Mouse (Mus musculus) MEL (cell line): Measurements from ENCODE around the gene Polr1a. TPM values are rescaled to one million over a fixed set of nuclear protein-coding genes. Genes with fewer than 3 reads are reported as not detected.

Experiments used
- DNase-seq: peaks from one replicate; pipeline ENCODE4 v3.0.0; 2011; ENCODE audit warnings: low read depth, low spot score
- H3K27ac ChIP-seq: 2 replicates; pipeline ENCODE4 v1.5.1; 2012; ENCODE audit warnings: low read depth, mild to moderate bottlenecking, control low read depth, low read length, moderate library complexity; ENCODE audit not compliant: control insufficient read depth
- H3K27me3 ChIP-seq, 2 experiments: fragments of 150-350 bp in 1 of 2; sonication (generic) in 1 of 2; 2 replicates each; pipeline ENCODE4 v1.6.1; 2012; ENCODE audit warnings: low read length in 2 of 2, mild to moderate bottlenecking in 2 of 2, improper control_type of control experiment in 1 of 2, moderate library complexity in 1 of 2; ENCODE audit not compliant: insufficient read depth in 2 of 2, control insufficient read depth in 1 of 2
- H3K36me3 ChIP-seq, 2 experiments: 2 replicates each; pipeline ENCODE4 v1.6.1; 2012 to 2014; ENCODE audit warnings: low read length in 2 of 2, improper control_type of control experiment in 1 of 2, inconsistent platforms in 1 of 2, mild to moderate bottlenecking in 1 of 2; ENCODE audit not compliant: insufficient read depth in 2 of 2, control insufficient read depth in 1 of 2
- H3K4me1 ChIP-seq, 2 experiments: fragments of 150-350 bp in 1 of 2; sonication (generic) in 1 of 2; 2 replicates each; pipeline ENCODE4 v1.6.1; 2012; ENCODE audit warnings: low read length in 2 of 2, improper control_type of control experiment in 1 of 2, mild to moderate bottlenecking in 1 of 2; ENCODE audit not compliant: insufficient read depth in 2 of 2, control insufficient read depth in 1 of 2
- H3K4me3 ChIP-seq, 2 experiments: fragments of 150-350 bp in 1 of 2; sonication (generic) in 1 of 2; 2 replicates each; pipeline ENCODE4 v1.5.1; 2012; ENCODE audit warnings: low read depth in 2 of 2, low read length in 2 of 2, mild to moderate bottlenecking in 2 of 2, moderate library complexity in 2 of 2, control low read depth in 1 of 2, improper control_type of control experiment in 1 of 2; ENCODE audit not compliant: control insufficient read depth in 1 of 2, insufficient read depth in 1 of 2
- H3K79me2 ChIP-seq: 2 replicates; pipeline ENCODE4 v1.6.1; 2012; ENCODE audit warnings: mild to moderate bottlenecking, low read length, moderate library complexity; ENCODE audit not compliant: control insufficient read depth, poor library complexity, insufficient read depth
- H3K9ac ChIP-seq: 2 replicates; pipeline ENCODE4 v1.6.1; 2012; ENCODE audit warnings: low read depth, mild to moderate bottlenecking, control low read depth, low read length, moderate library complexity; ENCODE audit not compliant: control insufficient read depth, poor library complexity, severe bottlenecking
- H3K9me3 ChIP-seq: fragments of 150-350 bp; sonication (generic); replicated peaks from 2 replicates; pipeline ENCODE4 v1.6.1; 2012; ENCODE audit warnings: mild to moderate bottlenecking, low read length, improper control_type of control experiment, moderate library complexity; ENCODE audit not compliant: insufficient read depth
- CHD1 ChIP-seq: IDR thresholded peaks from 2 replicates; pipeline ENCODE4 v1.6.1; 2012; ENCODE audit warnings: low read depth, mild to moderate bottlenecking, inconsistent platforms, low read length, improper control_type of control experiment
- CHD2 ChIP-seq: IDR thresholded peaks from 2 replicates; pipeline ENCODE4 v1.6.1; 2011; ENCODE audit warnings: low read length, improper control_type of control experiment
- CTCF ChIP-seq, 3 experiments: IDR thresholded peaks in 2 of 3; conservative IDR thresholded peaks in 1 of 3; 2 replicates each; pipeline ENCODE4 v1.5.1; 2011 to 2012; ENCODE audit warnings: low read length in 3 of 3, low read depth in 2 of 3, mild to moderate bottlenecking in 2 of 3, improper control_type of control experiment in 1 of 3, inconsistent platforms in 1 of 3, mixed read lengths in 1 of 3, moderate library complexity in 1 of 3; ENCODE audit not compliant: control insufficient read depth in 1 of 3, insufficient read depth in 1 of 3, poor library complexity in 1 of 3, severe bottlenecking in 1 of 3
- ELF1 ChIP-seq: IDR thresholded peaks from 2 replicates; pipeline ENCODE4 v1.6.1; 2014; ENCODE audit warnings: low read depth, mild to moderate bottlenecking, inconsistent platforms, low read length, improper control_type of control experiment, moderate library complexity
- EP300 ChIP-seq, 2 experiments: IDR thresholded peaks; 2 replicates each; pipeline ENCODE4 v1.6.1; 2011; ENCODE audit warnings: improper control_type of control experiment in 2 of 2, low read length in 2 of 2, low read depth in 1 of 2, mild to moderate bottlenecking in 1 of 2
- ETS1 ChIP-seq: IDR thresholded peaks from 2 replicates; pipeline ENCODE4 v1.6.1; 2012; ENCODE audit warnings: low read depth, mild to moderate bottlenecking, inconsistent platforms, low read length, improper control_type of control experiment, moderate library complexity
- HCFC1 ChIP-seq: IDR thresholded peaks from 2 replicates; pipeline ENCODE4 v1.6.1; 2012; ENCODE audit warnings: low read depth, mild to moderate bottlenecking, inconsistent platforms, low read length, improper control_type of control experiment, moderate library complexity
- JUND ChIP-seq: IDR thresholded peaks from 2 replicates; pipeline ENCODE4 v1.6.1; 2011; ENCODE audit warnings: low read depth, mild to moderate bottlenecking, improper control_type of control experiment, low read length
- MAFK ChIP-seq: IDR thresholded peaks from 2 replicates; pipeline ENCODE4 v1.6.1; 2011; ENCODE audit warnings: low read depth, mild to moderate bottlenecking, low read length, improper control_type of control experiment, borderline replicate concordance
- MAX ChIP-seq: IDR thresholded peaks from 2 replicates; pipeline ENCODE4 v1.6.1; 2011; ENCODE audit warnings: low read length, improper control_type of control experiment
- MEF2A ChIP-seq: IDR thresholded peaks from 2 replicates; pipeline ENCODE4 v1.6.1; 2014; ENCODE audit warnings: low read depth, mild to moderate bottlenecking, inconsistent platforms, low read length, improper control_type of control experiment; ENCODE audit not compliant: poor library complexity, insufficient replicate concordance, severe bottlenecking; ENCODE audit errors: extremely low read depth
- MYB ChIP-seq: IDR thresholded peaks from 2 replicates; pipeline ENCODE4 v1.6.1; 2011; ENCODE audit warnings: mild to moderate bottlenecking, low read depth, low read length, improper control_type of control experiment
- MYC ChIP-seq: IDR thresholded peaks from 2 replicates; pipeline ENCODE4 v1.6.1; 2011; ENCODE audit warnings: low read depth, mild to moderate bottlenecking, low read length, improper control_type of control experiment, moderate library complexity
- POLR2AphosphoS5 ChIP-seq: IDR thresholded peaks from 2 replicates; pipeline ENCODE4 v1.6.1; 2012; ENCODE audit warnings: low read depth, borderline replicate concordance, mild to moderate bottlenecking, inconsistent platforms, low read length, moderate library complexity, mixed read lengths
- RCOR1 ChIP-seq: IDR thresholded peaks from 2 replicates; pipeline ENCODE4 v1.6.1; 2012; ENCODE audit warnings: low read depth, mild to moderate bottlenecking, inconsistent platforms, low read length, improper control_type of control experiment
- SMC3 ChIP-seq: IDR thresholded peaks from 2 replicates; pipeline ENCODE4 v1.6.1; 2011; ENCODE audit warnings: low read depth, low read length, improper control_type of control experiment
- UBTF ChIP-seq: IDR thresholded peaks from 2 replicates; pipeline ENCODE4 v1.6.1; 2012; ENCODE audit warnings: low read depth, mild to moderate bottlenecking, inconsistent platforms, low read length, improper control_type of control experiment, moderate library complexity, borderline replicate concordance; ENCODE audit not compliant: insufficient read depth
- ZKSCAN1 ChIP-seq: IDR thresholded peaks from 2 replicates; pipeline ENCODE4 v1.6.1; 2012; ENCODE audit warnings: low read depth, mild to moderate bottlenecking, inconsistent platforms, low read length, improper control_type of control experiment, moderate library complexity
- polyA plus RNA-seq, 2 experiments: library from polyadenylated mRNA; stranded (reverse) in 1 of 2; unstranded in 1 of 2; fragments of >175 nt in 1 of 2; fragments of >200 nt in 1 of 2; gene quantifications; 2 replicates each; pipeline versions ENCODE4 v1.2.1 to v1.2.4; 2012; ENCODE audit warnings: low replicate concordance in 2 of 2, low read depth in 1 of 2; ENCODE audit not compliant: insufficient read length in 2 of 2, insufficient read depth in 1 of 2, missing spikeins in 1 of 2
- total RNA-seq: library from RNA; depleted of rRNA; stranded (reverse); fragments of 300-350 nt; gene quantifications from 2 replicates; pipeline ENCODE4 v1.2.3, GENCODE M21; 2012

Polr1a gene
- total and polyA plus RNA-seq, 3 experiments, result 68.4 to 211 (median 105) TPM

- no peak for TF ChIP-seq MEF2A
- no peak for TF ChIP-seq CHD2
- TF ChIP-seq HCFC1, result peak; percentile 81
- no peak for TF ChIP-seq MYB
- no peak for TF ChIP-seq MAFK
These were observed at the start of gene Polr1a, which contains the start of gene Ptcd3 (continued) for GRCm38 (mm10) chr6:71908481-71909381.

- Histone ChIP-seq H3K4me3 (no peak overlapping the region), H3K27ac (no peak overlapping the region), H3K4me1 (no peaks in the 10 kb centered on the region), H3K27me3 (no peaks in the 10 kb centered on the region), H3K36me3 (peaks cover 2 to 31% of the 10 kb centered on the region in 2 experiments; a peak in 2 of 4 replicates), H3K9ac (no peak overlapping the region), H3K79me2 (no peaks in the 10 kb centered on the region), H3K9me3 (no peaks in the 10 kb centered on the region)
- no peak for TF ChIP-seq RCOR1
- no peak for TF ChIP-seq ELF1
- TF ChIP-seq MYC, result no peak
- TF ChIP-seq JUND, result no peak
- TF ChIP-seq ZKSCAN1, result no peak
- TF ChIP-seq SMC3, result no peak
- no peak for TF ChIP-seq MAX
- no peak for TF ChIP-seq CHD2
- TF ChIP-seq CTCF (IDR thresholded peaks at IDR 0.05 in 2 of 3, conservative IDR thresholded peaks at IDR 0.05 in 1 of 3; ENCODE audit: control insufficient read depth in 1 of 3, insufficient read depth in 1 of 3, low read depth in 2 of 3, low read length in 3 of 3, poor library complexity in 1 of 3, severe bottlenecking in 1 of 3), result no peak
- no peak for TF ChIP-seq POLR2AphosphoS5
- no peak for TF ChIP-seq MEF2A
- no peak for TF ChIP-seq UBTF
- TF ChIP-seq ETS1, result no peak
- no peak for TF ChIP-seq CHD1
- no peak for TF ChIP-seq MAFK
- no peak for TF ChIP-seq EP300 (IDR thresholded peaks at IDR 0.05; ENCODE audit: low read depth in 1 of 2, low read length in 2 of 2)
- no peak for DNase-seq
These were observed 41.1 kb upstream of the Polr1a start for GRCm38 (mm10) chr6:71867751-71868150.
